Mouse (Mus musculus): ENCODE measurements around the gene Mcemp1. TPM values are rescaled to one million over a fixed set of nuclear protein-coding genes. Genes with fewer than 3 reads are reported as not detected.
A peak's percentile ranks its signal among the peaks of the same experiment; 100 is the strongest.

Gene Mcemp1
- polyA plus RNA-seq, 1 experiment from 2014 or later, result 0.22 TPM

- Histone ChIP-seq H3K9me3 (no peaks in the 10 kb centered on the region), H3K27ac (replicated peaks) (no peak overlapping the region), H3K4me3 (no peak overlapping the region), H3K27me3 (no peaks in the 10 kb centered on the region), H3K4me2 (replicated peaks) (no peak overlapping the region), H3K9ac (replicated peaks) (no peak overlapping the region), H3K36me3 (no peaks in the 10 kb centered on the region), H3K4me1 (no peaks in the 10 kb centered on the region)
- WGBS, result 89% methylated on average over 1 of the region's 1 CpGs
- no peak for ATAC-seq (replicated peaks)
These were observed 35.9 kb downstream of the Mcemp1 start for GRCm38 (mm10) chr8:3701491-3701890.

GRCm38 (mm10) chr8:3705711-3706110 is 40.2 kb downstream of the Mcemp1 start:
- Histone ChIP-seq H3K36me3 (no peaks in the 10 kb centered on the region), H3K27ac (replicated peaks) (no peak overlapping the region), H3K9ac (replicated peaks) (no peak overlapping the region), H3K27me3 (no peaks in the 10 kb centered on the region), H3K4me2 (replicated peaks) (no peak overlapping the region), H3K4me3 (no peak overlapping the region), H3K4me1 (no peaks in the 10 kb centered on the region), H3K9me3 (no peaks in the 10 kb centered on the region)
- ATAC-seq (replicated peaks), result no peak
- 58% methylated on average over 4 of the region's 4 CpGs for WGBS

- Histone ChIP-seq H3K4me2 (replicated peaks) (no peak overlapping the region), H3K9ac (replicated peaks) (no peak overlapping the region), H3K27me3 (no peaks in the 10 kb centered on the region), H3K27ac (replicated peaks) (no peak overlapping the region), H3K4me3 (no peak overlapping the region), H3K9me3 (no peaks in the 10 kb centered on the region), H3K36me3 (no peaks in the 10 kb centered on the region), H3K4me1 (no peaks in the 10 kb centered on the region)
- ATAC-seq (replicated peaks), result no peak
- 78% methylated on average over 7 of the region's 7 CpGs for WGBS
These were observed 42.1 kb downstream of the Mcemp1 start for GRCm38 (mm10) chr8:3707611-3708010.

GRCm38 (mm10) chr8:3710312-3710711 is 44.8 kb downstream of the Mcemp1 start:
- Histone ChIP-seq H3K27ac (replicated peaks) (no peak overlapping the region), H3K4me3 (no peak overlapping the region), H3K9ac (replicated peaks) (no peak overlapping the region), H3K36me3 (no peaks in the 10 kb centered on the region), H3K9me3 (no peaks in the 10 kb centered on the region), H3K4me2 (replicated peaks) (no peak overlapping the region), H3K27me3 (no peaks in the 10 kb centered on the region), H3K4me1 (no peaks in the 10 kb centered on the region)
- no peak for ATAC-seq (replicated peaks)
- 84% methylated on average over 3 of the region's 3 CpGs for WGBS

GRCm38 (mm10) chr8:3711646-3712045 is 46.1 kb downstream of the Mcemp1 start:
- H3K36me3 ChIP-seq, result no peaks in the 10 kb centered on the region
- H3K9ac ChIP-seq (replicated peaks), result no peak overlapping the region
- no peaks in the 10 kb centered on the region for H3K9me3 ChIP-seq
- ATAC-seq (replicated peaks), result no peak
- no peak overlapping the region for H3K4me3 ChIP-seq
- H3K4me2 ChIP-seq (replicated peaks), result no peak overlapping the region
- 72% methylated on average over 2 of the region's 2 CpGs for WGBS
- no peak overlapping the region for H3K27ac ChIP-seq (replicated peaks)
- H3K27me3 ChIP-seq, result no peaks in the 10 kb centered on the region
- no peaks in the 10 kb centered on the region for H3K4me1 ChIP-seq

GRCm38 (mm10) chr8:3717321-3717954 is 51.9 kb downstream of the Mcemp1 start:
- Histone ChIP-seq H3K9ac (replicated peaks) (no peak overlapping the region), H3K27me3 (no peaks in the 10 kb centered on the region), H3K4me2 (replicated peaks) (no peak overlapping the region), H3K4me1 (no peaks in the 10 kb centered on the region), H3K9me3 (no peaks in the 10 kb centered on the region), H3K27ac (replicated peaks) (no peak overlapping the region), H3K4me3 (no peak overlapping the region), H3K36me3 (no peaks in the 10 kb centered on the region)
- 80% methylated on average over 12 of the region's 12 CpGs for WGBS
- ATAC-seq (replicated peaks), result no peak

GRCm38 (mm10) chr8:3718559-3718958 is 53.0 kb downstream of the Mcemp1 start:
- Histone ChIP-seq H3K9me3 (no peaks in the 10 kb centered on the region), H3K4me1 (no peaks in the 10 kb centered on the region), H3K36me3 (no peaks in the 10 kb centered on the region), H3K4me2 (replicated peaks) (no peak overlapping the region), H3K27me3 (no peaks in the 10 kb centered on the region), H3K27ac (replicated peaks) (no peak overlapping the region), H3K9ac (replicated peaks) (no peak overlapping the region), H3K4me3 (no peak overlapping the region)
- 17% methylated on average over 14 of the region's 14 CpGs for WGBS
- ATAC-seq (replicated peaks), result 0 out of 2 replicates have a peak, but pooled peaks have one; percentile 43

Other genes with a start within 250 kb of the Mcemp1 start
- gene Pex11g, start 198.1 kb upstream of the Mcemp1 start, polyA plus RNA-seq (2015; fragmentation: Nextera tagmentation; extraction: Ambion mirVana), result 3.3 and 3.8 TPM in 2 replicates
- 0.11 and 0.25 TPM in 2 replicates for gene Tex45, start 194.9 kb upstream of the Mcemp1 start, polyA plus RNA-seq (2015; fragmentation: Nextera tagmentation; extraction: Ambion mirVana)
- 74.3 and 79.6 TPM in 2 replicates for gene Zfp358, start 172.6 kb upstream of the Mcemp1 start, polyA plus RNA-seq (2015; fragmentation: Nextera tagmentation; extraction: Ambion mirVana)
- gene Mcoln1, start 165.3 kb upstream of the Mcemp1 start, polyA plus RNA-seq (2015; fragmentation: Nextera tagmentation; extraction: Ambion mirVana), result 88.9 and 95.4 TPM in 2 replicates
- gene Pnpla6, start 150.4 kb upstream of the Mcemp1 start, polyA plus RNA-seq (2015; fragmentation: Nextera tagmentation; extraction: Ambion mirVana), result 28.0 and 28.1 TPM in 2 replicates
- 0.64 and 0.89 TPM in 2 replicates for gene C330021F23Rik, start 97.8 kb upstream of the Mcemp1 start, polyA plus RNA-seq (2015; fragmentation: Nextera tagmentation; extraction: Ambion mirVana)
- gene Camsap3, start 78.5 kb upstream of the Mcemp1 start, polyA plus RNA-seq (2015; fragmentation: Nextera tagmentation; extraction: Ambion mirVana), result 33.4 and 34.8 TPM in 2 replicates
- 65.6 and 68.6 TPM in 2 replicates for gene Xab2, start 44.4 kb upstream of the Mcemp1 start, polyA plus RNA-seq (2015; fragmentation: Nextera tagmentation; extraction: Ambion mirVana)
- 107 and 112 TPM in 2 replicates for gene Pet100, start 44.2 kb upstream of the Mcemp1 start, polyA plus RNA-seq (2015; fragmentation: Nextera tagmentation; extraction: Ambion mirVana)
- 0.14 and 0.50 TPM in 2 replicates for gene Pcp2, start 40.2 kb upstream of the Mcemp1 start, polyA plus RNA-seq (2015; fragmentation: Nextera tagmentation; extraction: Ambion mirVana)
- gene Stxbp2, start 34.8 kb upstream of the Mcemp1 start, polyA plus RNA-seq (2015; fragmentation: Nextera tagmentation; extraction: Ambion mirVana), result 50.7 and 61.9 TPM in 2 replicates
- 0.42 TPM in 1 of 2 replicates, not detected in the other for gene Retn, start 10.0 kb upstream of the Mcemp1 start, polyA plus RNA-seq (2015; fragmentation: Nextera tagmentation; extraction: Ambion mirVana)
- gene Fcor, start 6.6 kb downstream of the Mcemp1 start, polyA plus RNA-seq (2015; fragmentation: Nextera tagmentation; extraction: Ambion mirVana), result 9.1 and 17.3 TPM in 2 replicates
- 59.4 and 60.7 TPM in 2 replicates for gene Trappc5, start 10.5 kb downstream of the Mcemp1 start, polyA plus RNA-seq (2015; fragmentation: Nextera tagmentation; extraction: Ambion mirVana)
- 0.37 and 0.47 TPM in 2 replicates for gene Fcer2a, start 28.4 kb downstream of the Mcemp1 start, polyA plus RNA-seq (2015; fragmentation: Nextera tagmentation; extraction: Ambion mirVana)
- not detected in 2 replicates for gene Clec4g, start 54.9 kb downstream of the Mcemp1 start, polyA plus RNA-seq (2015; fragmentation: Nextera tagmentation; extraction: Ambion mirVana)
- not detected in 2 replicates for gene Cd209a, start 83.2 kb downstream of the Mcemp1 start, polyA plus RNA-seq (2015; fragmentation: Nextera tagmentation; extraction: Ambion mirVana)
- gene Cd209e, start 188.6 kb downstream of the Mcemp1 start, polyA plus RNA-seq (2015; fragmentation: Nextera tagmentation; extraction: Ambion mirVana), result not detected in 2 replicates
- not detected in 2 replicates for gene Cd209d, start 212.8 kb downstream of the Mcemp1 start, polyA plus RNA-seq (2015; fragmentation: Nextera tagmentation; extraction: Ambion mirVana)